Mouse (Mus musculus) ES-Bruce4 (cell line): ENCODE measurements around the gene Slc22a13.

Experiments used
- CTCF ChIP-seq: IDR thresholded peaks from one replicate; pipeline ENCODE4 v1.8.1; 2011; ENCODE audit warnings: low read depth, low read length
- POLR2A ChIP-seq: IDR thresholded peaks from one replicate; pipeline ENCODE4 v1.8.1; 2011; ENCODE audit warnings: low read length; ENCODE audit not compliant: insufficient read depth

DNA sequence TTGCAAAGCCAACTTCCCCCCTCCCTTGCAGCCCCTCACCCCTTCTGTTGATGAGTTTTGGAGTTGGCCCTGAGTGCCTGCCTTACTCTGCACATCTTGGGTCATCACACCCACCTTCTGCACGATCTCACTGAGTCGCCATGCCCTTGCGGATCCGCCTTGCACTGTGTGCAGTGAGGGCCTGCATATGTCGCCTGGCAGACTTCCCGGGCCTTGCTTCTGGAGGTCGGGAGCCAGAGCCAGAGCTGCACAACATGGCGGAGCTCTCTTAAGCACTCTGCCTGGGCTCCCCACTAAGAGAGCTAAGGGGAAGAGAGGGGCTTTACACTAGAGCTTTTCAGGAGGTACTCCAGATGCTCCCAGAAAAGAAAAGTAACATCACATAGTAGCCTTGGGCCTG is 64.2 kb downstream of the Slc22a13 start:
- no peak for TF ChIP-seq POLR2A
- no peak for TF ChIP-seq CTCF
